Mouse (Mus musculus) lung, embryonic 15.5 days (tissue): ENCODE measurements at regions not wholly inside any gene's neighbourhood (a gene's known extent, or its start where the extent isn't known, plus 50 kb on each side); places are given as distances from the start of the nearest gene placed in this dataset.

Experiments used
- ATAC-seq: fragments of 200-750 bp; cut with Nextera tagmentation; 2 replicates; pipeline ENCODE4 v1.8.0; 2017; ENCODE audit warnings: moderate number of reproducible peaks, borderline replicate concordance; ENCODE audit not compliant: low FRiP score, low TSS enrichment; ENCODE audit errors: extremely low read depth
- H3K27ac ChIP-seq: fragments of 300-500 bp; sonication (generic); 2 replicates; pipeline ENCODE4 v1.5.1; 2015; ENCODE audit warnings: moderate library complexity, mild to moderate bottlenecking, inconsistent platforms
- H3K27me3 ChIP-seq: fragments of 300-500 bp; sonication (generic); 2 replicates; pipeline ENCODE4 v1.6.1; 2015; ENCODE audit warnings: inconsistent platforms
- H3K36me3 ChIP-seq: fragments of 300-500 bp; sonication (generic); 2 replicates; pipeline ENCODE4 v1.6.1; 2015; ENCODE audit warnings: inconsistent platforms
- H3K4me1 ChIP-seq: fragments of 300-500 bp; sonication (generic); 2 replicates; pipeline ENCODE4 v1.6.1; 2015; ENCODE audit warnings: inconsistent platforms
- H3K4me2 ChIP-seq: fragments of 300-500 bp; sonication (generic); 2 replicates; pipeline ENCODE4 v1.6.1; 2015; ENCODE audit warnings: inconsistent platforms, mild to moderate bottlenecking, moderate library complexity
- H3K4me3 ChIP-seq: fragments of 300-500 bp; sonication (generic); 2 replicates; pipeline ENCODE4 v1.5.1; 2015; ENCODE audit warnings: mild to moderate bottlenecking, inconsistent platforms
- H3K9ac ChIP-seq: fragments of 300-500 bp; sonication (generic); 2 replicates; pipeline ENCODE4 v1.6.1; 2015; ENCODE audit warnings: inconsistent platforms
- H3K9me3 ChIP-seq: fragments of 300-500 bp; sonication (generic); 2 replicates; pipeline ENCODE4 v1.6.1; 2016; ENCODE audit warnings: inconsistent platforms
- WGBS: fragments of 180-500 bp; shearing (Covaris S2); methylation state at CpG from one replicate; pipeline ENCODE4 v1.1.7; 2015; 5-methylcytosine and 5-hydroxymethylcytosine counted together

DNA sequence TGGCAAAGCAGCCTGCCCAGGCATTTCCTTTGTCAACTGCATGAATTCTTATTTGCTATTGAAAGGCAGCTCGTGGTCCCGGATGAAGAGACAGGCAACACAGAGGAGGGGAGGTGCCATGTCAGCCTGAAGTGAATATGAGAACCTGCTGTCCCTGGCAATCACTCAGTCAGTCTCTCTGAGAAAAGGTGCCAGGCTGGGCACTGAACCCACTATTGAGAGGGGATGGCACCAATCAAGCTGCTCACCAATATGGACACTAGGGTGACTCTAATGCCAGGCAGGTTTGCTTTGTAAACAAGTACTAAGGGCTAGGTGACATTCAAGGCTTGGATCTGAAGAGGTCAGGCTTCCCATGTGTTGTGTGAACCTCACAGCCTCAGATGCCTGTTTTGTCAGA lies 222.0 kb upstream of the Wscd1 start:
- WGBS: 78% methylated on average over 2 of the region's 2 CpGs
- no peak for ATAC-seq
- H3K27me3 ChIP-seq: no peaks in the 10 kb centered on the region

DNA sequence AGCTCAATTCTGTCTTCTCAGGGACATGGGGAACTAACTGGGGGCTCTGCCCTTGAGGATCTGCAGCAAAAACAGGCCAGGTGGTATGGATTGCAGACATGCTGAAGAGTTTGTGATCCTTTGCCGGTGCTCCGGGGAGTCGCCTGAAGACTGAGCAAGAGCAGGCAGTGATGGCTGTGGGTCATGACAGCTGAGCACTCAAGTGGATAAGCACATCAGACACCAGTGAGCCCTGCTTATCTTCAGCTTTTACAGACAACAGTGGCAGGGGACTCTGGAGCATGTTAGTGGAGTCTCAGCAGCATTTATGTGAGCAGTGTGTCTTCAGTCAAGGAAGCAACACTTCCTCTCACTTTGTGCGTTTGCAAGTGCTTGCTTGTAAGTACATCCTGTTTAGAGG lies 221.1 kb upstream of the Wscd1 start:
- ATAC-seq: no peak
- WGBS: 77% methylated on average over 4 of the region's 4 CpGs
- Histone ChIP-seq H3K9me3 (no peaks in the 10 kb centered on the region), H3K4me2 (no peak overlapping the region), H3K4me3 (no peak overlapping the region), H3K9ac (no peak overlapping the region), H3K27ac (no peak overlapping the region), H3K36me3 (no peaks in the 10 kb centered on the region), H3K27me3 (no peaks in the 10 kb centered on the region), H3K4me1 (no peaks in the 10 kb centered on the region)

More for the DNA sequence above, 222.0 kb upstream of the Wscd1 start:
- H3K36me3 ChIP-seq: no peaks in the 10 kb centered on the region
- H3K9ac ChIP-seq: no peak overlapping the region
- no peak overlapping the region for H3K27ac ChIP-seq
- no peak overlapping the region for H3K4me2 ChIP-seq
- H3K4me1 ChIP-seq: no peaks in the 10 kb centered on the region
- no peaks in the 10 kb centered on the region for H3K9me3 ChIP-seq
- H3K4me3 ChIP-seq: no peak overlapping the region

DNA sequence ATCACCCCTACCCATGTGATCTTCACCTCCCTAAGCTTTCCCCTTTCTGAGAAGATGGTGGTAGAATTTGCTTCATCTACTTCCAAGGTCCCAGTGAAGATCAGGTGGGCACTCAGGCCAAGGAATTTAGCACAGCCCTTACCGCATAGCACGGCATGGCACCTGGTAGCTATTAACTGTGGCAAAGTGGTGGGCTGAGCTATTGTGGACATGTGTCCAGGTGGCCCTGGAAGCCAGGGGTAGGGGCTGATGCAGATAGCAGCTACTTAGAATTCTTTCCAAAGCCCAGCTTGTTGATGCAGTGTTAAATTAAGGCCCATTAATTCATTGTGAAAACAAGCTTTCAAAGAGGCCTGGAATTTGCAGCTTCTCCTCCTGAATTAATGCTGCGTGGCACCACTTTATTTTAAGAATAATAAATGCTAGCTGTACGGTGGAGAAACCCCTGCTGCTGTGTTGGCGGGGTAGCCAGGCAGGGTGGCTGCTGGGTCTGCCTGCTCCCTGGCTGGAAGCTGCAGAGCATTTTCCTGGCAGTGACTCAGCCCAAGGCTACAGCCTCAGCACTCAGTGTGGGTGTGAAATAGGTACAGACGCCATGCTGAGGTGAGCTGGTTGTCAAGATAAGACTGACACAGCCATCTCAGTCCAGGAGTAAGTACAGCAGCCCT lies 208.4 kb upstream of the Wscd1 start:
- H3K36me3 ChIP-seq: no peaks in the 10 kb centered on the region
- H3K9me3 ChIP-seq: no peaks in the 10 kb centered on the region
- no peak overlapping the region for H3K27ac ChIP-seq
- no peak overlapping the region for H3K4me2 ChIP-seq
- H3K27me3 ChIP-seq: no peaks in the 10 kb centered on the region
- no peak overlapping the region for H3K4me3 ChIP-seq
- ATAC-seq: no peak
- 46% methylated on average over 6 of the region's 6 CpGs for WGBS
- no peaks in the 10 kb centered on the region for H3K4me1 ChIP-seq
- no peak overlapping the region for H3K9ac ChIP-seq

DNA sequence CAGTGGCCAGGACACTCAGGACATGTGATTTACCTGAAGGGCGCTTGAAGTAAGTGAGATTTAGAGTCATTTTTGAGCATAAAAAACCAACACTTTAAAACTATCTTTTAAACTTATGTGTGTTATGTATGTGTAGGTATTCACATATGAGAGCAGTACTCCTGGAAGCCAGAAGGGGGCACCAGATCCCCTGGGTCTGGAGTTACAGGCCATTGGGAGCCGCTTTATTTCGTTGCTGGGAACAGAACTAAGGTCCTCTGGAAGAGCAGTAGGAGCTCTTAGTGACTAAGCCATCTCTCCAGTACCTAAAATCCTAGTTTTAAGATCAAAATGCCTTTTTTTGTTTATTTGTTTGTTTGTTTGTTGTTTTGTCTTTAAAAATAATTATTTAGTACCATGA lies 192.3 kb upstream of the Wscd1 start:
- no peak for ATAC-seq
- H3K36me3 ChIP-seq: no peaks in the 10 kb centered on the region
- no peak overlapping the region for H3K27ac ChIP-seq
- H3K4me2 ChIP-seq: no peak overlapping the region
- no peak overlapping the region for H3K9ac ChIP-seq
- 76% methylated on average over 3 of the region's 3 CpGs for WGBS
- H3K4me3 ChIP-seq: no peak overlapping the region
- no peaks in the 10 kb centered on the region for H3K27me3 ChIP-seq
- no peaks in the 10 kb centered on the region for H3K9me3 ChIP-seq
- no peaks in the 10 kb centered on the region for H3K4me1 ChIP-seq

DNA sequence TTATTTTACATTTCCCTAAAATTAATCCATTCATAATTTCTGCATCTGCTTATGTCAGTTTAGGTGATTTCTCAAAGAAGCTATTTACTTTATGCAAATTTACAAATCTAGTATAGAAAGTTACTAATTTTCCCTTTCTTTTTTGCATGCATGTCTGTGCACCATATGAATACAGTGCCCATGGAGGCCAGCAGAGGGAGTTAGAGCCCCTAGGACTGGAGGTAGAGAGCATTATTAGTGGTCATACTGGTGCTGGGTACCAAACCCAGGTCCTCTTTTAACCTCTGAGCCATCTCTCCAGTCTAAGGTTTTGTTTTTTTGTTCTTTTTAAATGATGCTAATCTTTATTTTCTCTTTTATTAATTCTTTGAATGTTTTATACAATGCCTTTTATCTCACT lies 184.9 kb upstream of the Wscd1 start:
- Histone ChIP-seq H3K27ac (no peak overlapping the region), H3K9ac (no peak overlapping the region), H3K4me3 (no peak overlapping the region), H3K9me3 (no peaks in the 10 kb centered on the region), H3K27me3 (no peaks in the 10 kb centered on the region), H3K4me2 (no peak overlapping the region), H3K36me3 (no peaks in the 10 kb centered on the region), H3K4me1 (no peaks in the 10 kb centered on the region)
- no peak for ATAC-seq

DNA sequence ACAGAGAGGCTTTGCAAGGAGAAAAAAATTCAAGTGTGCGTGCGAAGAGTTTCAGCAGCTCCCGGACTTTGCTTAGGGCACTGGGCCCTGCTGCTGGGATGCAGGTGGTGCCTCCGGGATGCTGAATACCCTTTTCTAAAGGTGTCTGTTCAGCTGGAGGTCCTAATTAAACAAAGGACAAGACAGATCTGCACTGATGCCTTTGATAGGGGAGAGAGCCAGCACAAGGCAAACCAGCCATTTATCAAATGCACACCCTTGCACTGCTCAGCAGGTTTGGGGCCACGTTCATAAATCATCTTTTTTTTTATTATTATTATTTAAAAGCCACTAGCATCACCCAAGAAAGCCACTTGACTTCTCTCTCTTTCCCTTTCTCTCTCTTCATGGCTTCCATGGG lies 172.9 kb upstream of the Wscd1 start:
- Histone ChIP-seq H3K4me2 (no peak overlapping the region), H3K36me3 (no peaks in the 10 kb centered on the region), H3K4me1 (no peaks in the 10 kb centered on the region), H3K9ac (no peak overlapping the region), H3K27ac (no peak overlapping the region), H3K4me3 (no peak overlapping the region), H3K27me3 (no peaks in the 10 kb centered on the region), H3K9me3 (no peaks in the 10 kb centered on the region)
- 61% methylated on average over 5 of the region's 5 CpGs for WGBS
- no peak for ATAC-seq

DNA sequence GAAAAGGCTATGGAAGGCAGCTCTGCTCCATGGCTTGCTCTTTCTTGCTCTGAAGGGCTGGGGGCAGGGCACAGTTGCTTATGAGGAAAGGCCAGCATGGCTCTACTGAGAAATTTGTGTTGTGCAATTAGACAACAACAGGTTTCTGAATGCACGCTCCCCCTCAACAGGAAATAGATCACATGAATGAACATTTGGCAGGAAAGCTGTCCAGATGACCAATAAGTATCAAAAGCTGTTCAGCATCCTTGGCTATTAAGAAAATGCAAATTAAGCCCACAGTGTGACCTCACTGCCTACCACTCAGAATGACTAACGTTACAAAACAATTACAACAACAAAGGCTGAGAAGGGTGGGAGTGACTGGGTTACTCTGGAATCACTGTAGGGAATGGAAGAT lies 167.9 kb upstream of the Wscd1 start:
- Histone ChIP-seq H3K4me2 (no peak overlapping the region), H3K27ac (no peak overlapping the region), H3K4me3 (no peak overlapping the region), H3K9me3 (no peaks in the 10 kb centered on the region; the same call in 1 of the 2 replicates), H3K9ac (no peak overlapping the region), H3K4me1 (no peaks in the 10 kb centered on the region), H3K36me3 (no peaks in the 10 kb centered on the region), H3K27me3 (no peaks in the 10 kb centered on the region)
- WGBS: 66% methylated on average over 2 of the region's 2 CpGs
- no peak for ATAC-seq

DNA sequence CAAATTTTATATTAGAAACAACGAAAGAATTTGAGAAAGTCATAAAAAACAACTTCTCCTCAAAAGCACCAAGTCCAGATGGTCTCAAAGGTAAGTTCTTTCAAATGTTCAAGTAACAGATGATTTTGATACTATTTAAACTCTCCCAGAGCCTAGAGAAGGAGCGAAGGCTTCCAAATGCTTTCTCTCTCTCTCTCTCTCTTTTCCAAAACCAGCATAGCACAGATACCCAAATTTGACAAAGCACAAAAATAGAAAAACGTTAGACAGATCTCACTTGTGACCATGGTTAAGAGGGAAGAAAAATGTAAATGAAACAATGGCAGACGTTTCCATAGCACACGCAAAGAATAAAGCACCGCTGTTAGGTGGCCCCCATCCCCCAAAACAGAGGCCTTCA lies 158.7 kb upstream of the Wscd1 start:
- H3K4me3 ChIP-seq: no peak overlapping the region

DNA sequence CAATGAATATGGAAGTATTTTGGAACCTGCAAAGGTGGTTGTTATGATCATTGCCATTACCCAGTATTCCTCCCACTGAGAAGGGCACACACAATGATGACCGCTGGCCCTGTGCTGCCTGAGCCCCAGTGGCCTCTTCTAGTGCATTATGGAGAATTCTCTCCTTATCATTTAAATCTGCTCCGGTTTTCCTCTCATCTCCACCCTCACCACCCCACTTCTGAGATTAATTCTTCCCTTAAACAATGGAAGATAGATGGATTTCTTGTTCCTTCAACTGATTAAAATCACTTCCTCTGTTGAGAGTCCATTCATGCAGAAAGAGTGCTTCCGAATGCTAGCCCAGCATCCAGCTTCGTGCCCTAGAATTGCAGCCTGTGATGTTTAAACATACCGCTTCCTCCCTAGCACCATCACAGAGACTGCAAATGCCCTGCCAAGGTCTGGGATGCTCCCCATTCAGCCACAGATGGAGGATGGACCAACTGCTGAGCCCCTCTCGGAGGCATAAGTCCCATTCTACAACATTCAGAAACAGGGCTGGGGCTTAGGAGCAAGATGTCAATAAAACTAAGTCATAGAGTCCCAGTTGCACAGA lies 155.4 kb upstream of the Wscd1 start:
- H3K36me3 ChIP-seq: no peaks in the 10 kb centered on the region
- WGBS: 65% methylated on average over 6 of the region's 6 CpGs
- H3K4me3 ChIP-seq: no peak overlapping the region
- no peak overlapping the region for H3K9ac ChIP-seq
- H3K27me3 ChIP-seq: no peaks in the 10 kb centered on the region
- H3K4me1 ChIP-seq: no peaks in the 10 kb centered on the region
- no peak for ATAC-seq
- no peaks in the 10 kb centered on the region for H3K9me3 ChIP-seq
- no peak overlapping the region for H3K27ac ChIP-seq
- H3K4me2 ChIP-seq: no peak overlapping the region

More for the DNA sequence above, 158.7 kb upstream of the Wscd1 start:
- Histone ChIP-seq H3K36me3 (no peaks in the 10 kb centered on the region), H3K27ac (no peak overlapping the region), H3K9me3 (no peaks in the 10 kb centered on the region), H3K4me2 (no peak overlapping the region), H3K4me1 (no peaks in the 10 kb centered on the region), H3K9ac (no peak overlapping the region), H3K27me3 (no peaks in the 10 kb centered on the region)
- ATAC-seq: no peak
- 78% methylated on average over 6 of the region's 6 CpGs for WGBS

DNA sequence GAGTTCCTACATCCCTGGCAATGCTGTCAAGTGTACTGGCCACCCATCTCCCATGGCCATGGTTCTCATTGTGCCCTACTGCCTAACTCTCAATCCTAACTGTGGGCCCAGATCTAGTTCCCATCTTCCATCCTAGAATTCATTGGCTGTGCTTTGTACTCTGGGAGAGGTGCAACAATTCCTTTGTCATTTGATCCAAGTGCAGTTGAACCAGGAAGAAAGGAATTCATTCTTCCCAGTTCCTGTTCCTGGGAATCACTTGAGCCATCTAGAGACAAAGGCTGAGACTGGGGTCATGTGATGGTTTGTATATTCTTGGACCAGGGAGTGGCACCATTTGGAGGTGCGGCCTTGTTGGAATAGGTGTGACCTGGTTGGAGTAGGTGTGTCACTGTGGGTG lies 152.0 kb upstream of the Wscd1 start:
- Histone ChIP-seq H3K9ac (no peak overlapping the region), H3K36me3 (no peaks in the 10 kb centered on the region), H3K4me1 (no peaks in the 10 kb centered on the region), H3K4me3 (no peak overlapping the region), H3K27ac (no peak overlapping the region), H3K4me2 (no peak overlapping the region), H3K9me3 (no peaks in the 10 kb centered on the region), H3K27me3 (no peaks in the 10 kb centered on the region)
- ATAC-seq: no peak
- WGBS: 82% methylated on average over 1 of the region's 1 CpGs

DNA sequence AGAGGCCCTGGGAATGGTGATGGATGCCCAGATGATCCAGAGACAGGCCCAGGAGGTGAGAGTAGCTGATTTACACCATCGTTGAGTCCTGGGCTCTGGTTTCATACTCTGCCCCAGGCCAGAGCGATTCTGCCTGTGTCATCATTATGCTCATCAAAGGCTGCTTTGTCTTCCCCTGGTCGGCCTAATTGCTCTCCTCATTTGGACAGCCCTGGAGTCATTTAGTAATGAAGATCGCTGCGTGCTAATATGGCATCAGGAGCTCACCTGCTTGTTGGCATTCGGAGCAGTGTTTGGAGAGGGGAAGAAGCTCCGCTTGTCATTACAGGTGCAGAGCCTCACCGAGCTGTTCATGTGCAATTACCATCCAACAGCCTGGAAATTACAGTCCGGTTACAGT lies 138.9 kb upstream of the Wscd1 start:
- no peak overlapping the region for H3K9ac ChIP-seq
- 77% methylated on average over 9 of the region's 9 CpGs for WGBS
- H3K4me3 ChIP-seq: no peak overlapping the region
- H3K27me3 ChIP-seq: no peaks in the 10 kb centered on the region
- no peak overlapping the region for H3K27ac ChIP-seq
- H3K9me3 ChIP-seq: no peaks in the 10 kb centered on the region
- no peaks in the 10 kb centered on the region for H3K36me3 ChIP-seq
- no peak for ATAC-seq
- no peaks in the 10 kb centered on the region for H3K4me1 ChIP-seq
- H3K4me2 ChIP-seq: no peak overlapping the region

DNA sequence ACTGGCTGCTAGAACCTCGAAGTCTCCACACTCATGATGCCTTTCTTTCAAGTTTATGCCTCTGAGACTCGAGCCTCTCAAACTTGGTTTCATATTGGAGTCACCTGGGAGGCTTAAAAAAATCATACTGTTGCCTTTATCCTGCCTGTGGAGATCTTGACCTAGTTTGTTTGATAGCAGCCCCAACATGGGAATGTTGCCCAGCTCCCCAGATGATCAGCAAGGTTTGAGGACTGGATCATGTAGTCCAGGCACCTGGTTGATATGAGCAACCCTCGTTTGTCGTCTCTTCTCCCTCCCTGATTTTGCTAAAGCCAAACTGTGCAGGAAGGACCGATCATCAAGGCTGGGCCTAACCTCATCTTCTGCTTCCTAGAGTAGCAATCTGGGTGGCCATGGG lies 134.2 kb upstream of the Wscd1 start:
- H3K36me3 ChIP-seq: no peaks in the 10 kb centered on the region
- H3K4me1 ChIP-seq: no peaks in the 10 kb centered on the region
- ATAC-seq: no peak
- H3K4me3 ChIP-seq: no peak overlapping the region
- H3K9ac ChIP-seq: no peak overlapping the region
- H3K27ac ChIP-seq: no peak overlapping the region
- H3K27me3 ChIP-seq: no peaks in the 10 kb centered on the region
- 73% methylated on average over 5 of the region's 5 CpGs for WGBS
- H3K4me2 ChIP-seq: no peak overlapping the region
- no peaks in the 10 kb centered on the region for H3K9me3 ChIP-seq
